Mouse (Mus musculus) heart, embryonic 12.5 days (tissue): ENCODE results near the gene Dok5. TPM values are rescaled to one million over a fixed set of nuclear protein-coding genes. Genes with fewer than 3 reads are reported as not detected.
A peak's percentile ranks its signal among the peaks of the same experiment; 100 is the strongest.

Source experiments
- ATAC-seq: fragments of 200-750 bp; cut with Nextera tagmentation; 2 replicates; pipeline ENCODE4 v1.8.0; 2017; ENCODE audit warnings: moderate TSS enrichment, moderate library complexity; ENCODE audit not compliant: insufficient number of reproducible peaks, low FRiP score
- H3K27ac ChIP-seq: fragments of 300-500 bp; sonication (generic); 2 replicates; pipeline ENCODE4 v1.5.1; 2016; ENCODE audit warnings: mild to moderate bottlenecking, moderate library complexity; ENCODE audit not compliant: poor library complexity, severe bottlenecking
- H3K27me3 ChIP-seq: fragments of 300-500 bp; sonication (generic); replicated peaks from 2 replicates; pipeline ENCODE4 v1.6.1; 2016; ENCODE audit warnings: mild to moderate bottlenecking, moderate library complexity
- H3K36me3 ChIP-seq: fragments of 300-500 bp; sonication (generic); 2 replicates; pipeline ENCODE4 v1.6.1; 2016; ENCODE audit warnings: mild to moderate bottlenecking, moderate library complexity
- H3K4me1 ChIP-seq: fragments of 300-500 bp; sonication (generic); replicated peaks from 2 replicates; pipeline ENCODE4 v1.6.1; 2016; ENCODE audit warnings: mild to moderate bottlenecking
- H3K4me2 ChIP-seq: fragments of 300-500 bp; sonication (generic); 2 replicates; pipeline ENCODE4 v1.6.1; 2016; ENCODE audit warnings: mild to moderate bottlenecking, moderate library complexity
- H3K4me3 ChIP-seq: fragments of 300-500 bp; sonication (generic); 2 replicates; pipeline ENCODE4 v1.5.1; 2016; ENCODE audit warnings: mild to moderate bottlenecking
- H3K9ac ChIP-seq: fragments of 300-500 bp; sonication (generic); 2 replicates; pipeline ENCODE4 v1.6.1; 2016; ENCODE audit warnings: mild to moderate bottlenecking, moderate library complexity
- H3K9me3 ChIP-seq: fragments of 300-500 bp; sonication (generic); replicated peaks from 2 replicates; pipeline ENCODE4 v1.6.1; 2016; ENCODE audit warnings: mild to moderate bottlenecking, moderate library complexity
- WGBS: fragments of 180-500 bp; shearing (Covaris S2); methylation state at CpG from one replicate; pipeline ENCODE4 v1.1.7; 2016; 5-methylcytosine and 5-hydroxymethylcytosine counted together
- polyA plus RNA-seq: library from polyadenylated mRNA; unstranded; fragments of >200 nt; fragmentation: Nextera tagmentation; extraction: Ambion mirVana; gene quantifications from 2 replicates; pipeline ENCODE4 v1.2.1, GENCODE M21; 2016

Gene Dok5
- polyA plus RNA-seq, result 6.9 and 7.5 TPM in 2 replicates

DNA sequence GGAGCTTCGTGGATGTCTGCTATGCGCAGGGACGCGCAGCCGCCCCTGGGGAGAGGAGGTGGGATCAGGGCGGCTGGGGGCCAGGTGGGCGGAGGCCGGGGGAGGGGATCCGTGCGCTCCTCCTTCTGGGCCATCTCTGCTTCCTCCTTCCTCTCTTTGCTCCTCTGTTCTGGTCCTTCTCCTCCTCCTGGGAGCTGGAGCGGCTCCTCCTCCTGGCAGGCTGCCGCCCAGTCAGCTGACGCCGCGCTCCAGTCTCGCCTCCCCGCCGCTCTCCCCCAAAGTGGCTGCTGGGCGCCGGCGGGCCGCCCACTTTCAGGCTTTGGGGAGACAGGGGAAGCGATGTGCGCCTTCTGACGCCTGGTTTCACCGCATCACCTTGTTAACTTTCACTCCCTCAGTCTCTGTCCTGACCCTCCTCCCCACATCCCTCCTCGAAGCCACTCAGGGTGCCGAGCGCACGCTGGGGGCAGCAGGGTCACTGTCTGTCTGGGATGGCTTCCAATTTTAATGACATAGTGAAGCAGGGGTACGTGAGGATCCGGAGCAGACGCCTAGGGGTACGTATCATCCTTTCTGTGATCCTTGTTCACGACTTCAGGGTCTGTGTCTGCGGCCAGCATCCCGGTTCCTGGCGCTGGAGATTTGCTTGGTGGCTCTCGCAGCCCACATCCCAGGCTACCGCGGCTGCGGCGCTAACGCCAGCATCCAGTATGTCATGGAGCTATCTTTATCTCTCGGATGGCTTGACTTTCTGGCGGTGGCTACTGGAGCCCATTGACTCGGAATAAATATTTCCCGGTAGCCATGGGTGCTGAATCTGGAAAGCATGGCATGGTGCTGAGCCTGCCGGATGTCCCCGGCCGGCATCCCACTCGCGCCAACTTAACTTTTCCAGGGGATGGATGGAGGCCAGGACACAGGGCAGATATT, at the start of gene Dok5:
Gene Dok5, plus strand, starts transcription at position 176 of the 930 bp plus-strand sequence.
- 1% methylated on average over 53 of the region's 53 CpGs for WGBS

DNA sequence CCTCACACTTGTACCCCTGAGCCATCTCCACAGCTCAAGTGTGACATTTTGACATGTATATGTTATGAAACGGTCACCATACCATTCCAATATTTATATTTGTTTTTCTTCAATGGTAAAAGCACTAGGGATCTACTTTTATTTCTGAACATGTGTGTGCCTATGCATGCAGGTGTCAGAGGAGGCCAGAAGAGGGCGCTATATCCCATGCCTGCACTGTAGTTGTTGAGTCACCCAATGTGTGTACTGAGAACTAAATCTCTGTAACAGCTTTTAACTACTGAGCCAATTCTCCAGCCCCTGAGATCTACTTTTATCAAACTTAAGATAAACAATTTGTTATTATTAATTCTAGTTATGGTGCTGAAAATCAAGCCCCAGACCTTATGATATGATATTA, 48.2 kb upstream of the Dok5 start:
- WGBS, result 66% methylated on average over 2 of the region's 2 CpGs
- H3K36me3 ChIP-seq, result no peaks in the 10 kb centered on the region
- no peak overlapping the region for H3K27ac ChIP-seq
- no peak for ATAC-seq
- H3K4me1 ChIP-seq, result no peaks in the 10 kb centered on the region
- no peak overlapping the region for H3K9ac ChIP-seq
- H3K9me3 ChIP-seq, result no peaks in the 10 kb centered on the region
- no peak overlapping the region for H3K4me2 ChIP-seq
- H3K4me3 ChIP-seq, result no peak overlapping the region
- H3K27me3 ChIP-seq, result no peaks in the 10 kb centered on the region

More for the DNA sequence above, at the start of gene Dok5:
- Histone ChIP-seq H3K4me1 (peaks cover 25% of the 10 kb centered on the region), H3K9me3 (no peaks in the 10 kb centered on the region), H3K4me3 (peak within 1 kb of the TSS; percentile 59), H3K27ac (peak within 1 kb of the TSS; percentile 1; the same call in 1 of the 2 replicates), H3K9ac (peak within 1 kb of the TSS; percentile 34), H3K4me2 (peak within 1 kb of the TSS; percentile 84), H3K27me3 (no peaks in the 10 kb centered on the region), H3K36me3 (no peaks in the 10 kb centered on the region)
- peak; percentile 72 for ATAC-seq

DNA sequence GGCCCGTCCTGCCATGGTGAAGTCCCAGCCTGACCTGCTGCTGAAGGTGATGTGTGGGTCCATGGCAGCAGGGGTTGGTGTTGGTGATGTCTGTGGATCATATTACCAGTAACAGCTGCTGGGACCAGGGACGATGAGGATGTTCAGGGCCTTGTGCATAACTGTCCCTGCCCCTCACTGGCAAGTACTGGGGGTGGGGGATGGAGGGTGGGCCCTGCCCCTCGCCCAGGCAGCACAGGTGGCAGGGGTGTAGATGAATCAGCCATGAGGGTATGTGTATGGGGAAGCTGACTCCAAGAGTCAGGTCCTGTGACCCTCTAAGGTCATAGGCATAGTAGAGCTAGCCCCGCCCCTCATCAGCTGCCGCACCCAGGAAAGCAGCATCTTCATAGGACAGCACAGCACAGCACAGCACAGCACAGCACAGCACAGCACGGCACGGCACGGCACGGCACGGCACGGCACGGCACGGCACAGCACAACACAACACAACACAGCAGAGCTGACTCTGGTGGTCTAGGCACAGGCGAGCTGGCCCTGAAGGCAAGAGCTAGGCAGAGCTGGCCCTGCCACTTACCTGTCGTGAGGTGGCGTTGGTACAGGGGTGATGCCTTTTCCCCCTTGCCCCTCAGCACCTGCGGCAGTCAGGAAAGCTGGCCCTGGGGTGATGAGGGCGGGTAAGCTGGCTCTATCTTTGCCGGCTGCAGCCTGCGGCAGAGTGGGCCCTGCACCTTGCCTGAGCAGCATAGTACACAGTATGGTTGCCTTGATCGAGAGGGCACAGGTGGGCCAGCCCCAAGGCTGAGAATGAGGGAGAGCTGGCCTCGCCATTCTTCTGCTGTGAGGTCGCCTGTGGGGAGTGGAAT, 36.3 kb upstream of the Dok5 start:
- ATAC-seq, result 0 out of 2 replicates have a peak, but pooled peaks have one; percentile 9
- H3K9me3 ChIP-seq, result no peaks in the 10 kb centered on the region
- H3K9ac ChIP-seq, result no peak overlapping the region
- no peak overlapping the region for H3K4me3 ChIP-seq
- H3K4me1 ChIP-seq, result no peaks in the 10 kb centered on the region
- no peaks in the 10 kb centered on the region for H3K36me3 ChIP-seq
- WGBS, result 80% methylated on average over 23 of the region's 23 CpGs
- H3K27me3 ChIP-seq, result no peaks in the 10 kb centered on the region
- H3K4me2 ChIP-seq, result no peak overlapping the region
- no peak overlapping the region for H3K27ac ChIP-seq

DNA sequence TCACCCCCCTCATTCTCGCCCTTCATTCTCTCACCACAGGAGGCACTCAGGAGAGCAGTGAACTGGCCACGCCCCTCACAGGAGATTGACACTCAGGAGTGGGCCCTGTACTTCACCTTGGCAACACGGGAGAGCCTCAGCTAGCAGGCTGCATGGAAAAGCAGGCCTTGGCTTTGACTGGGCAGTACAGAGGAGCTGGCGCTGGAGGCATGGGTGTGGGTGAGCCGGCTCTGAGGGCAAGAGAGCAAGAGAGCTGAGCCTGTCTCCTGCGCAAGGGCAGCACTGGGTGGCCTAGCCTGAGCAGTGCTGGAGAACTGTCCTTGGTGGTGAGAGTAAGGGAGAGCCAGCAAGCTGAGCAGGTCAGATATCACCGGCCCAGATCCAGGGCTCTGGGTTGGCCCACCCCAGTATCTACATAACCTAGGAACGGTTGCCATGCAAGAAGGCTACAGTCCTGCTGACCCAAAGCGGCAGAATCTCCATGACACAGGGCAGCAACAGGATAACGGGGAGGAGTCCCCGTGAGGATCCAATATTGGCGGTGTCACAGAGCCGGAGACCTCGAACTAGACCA, 35.6 kb upstream of the Dok5 start:
- no peak overlapping the region for H3K9ac ChIP-seq
- H3K4me2 ChIP-seq, result no peak overlapping the region
- H3K9me3 ChIP-seq, result no peaks in the 10 kb centered on the region
- ATAC-seq, result peak; percentile 29; the same call in 1 of the 2 replicates
- H3K4me1 ChIP-seq, result no peaks in the 10 kb centered on the region
- H3K4me3 ChIP-seq, result no peak overlapping the region
- no peaks in the 10 kb centered on the region for H3K36me3 ChIP-seq
- 58% methylated on average over 14 of the region's 14 CpGs for WGBS
- H3K27ac ChIP-seq, result no peak overlapping the region
- H3K27me3 ChIP-seq, result no peaks in the 10 kb centered on the region

DNA sequence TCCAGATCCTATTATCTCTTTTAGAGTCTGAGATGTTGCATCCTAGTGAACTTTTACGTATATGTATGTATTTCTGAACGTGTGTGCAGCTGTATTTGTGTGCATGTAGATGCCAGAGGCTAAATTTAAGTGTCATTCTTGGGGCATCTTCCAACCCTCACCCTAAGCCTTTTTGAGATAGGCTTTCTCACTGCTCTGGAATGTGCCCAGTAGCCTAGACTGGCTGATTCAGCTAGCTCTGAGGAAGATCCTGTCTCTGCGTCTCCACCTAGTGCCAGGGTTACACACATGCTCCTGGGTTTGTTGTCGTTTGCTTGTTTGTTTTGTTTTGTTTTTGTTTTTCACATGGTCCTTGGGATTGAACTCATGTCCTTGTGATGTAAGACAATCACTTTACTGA, 31.1 kb upstream of the Dok5 start:
- Histone ChIP-seq H3K9ac (no peak overlapping the region), H3K4me3 (no peak overlapping the region), H3K27ac (no peak overlapping the region), H3K27me3 (no peaks in the 10 kb centered on the region), H3K4me1 (no peaks in the 10 kb centered on the region), H3K36me3 (no peaks in the 10 kb centered on the region), H3K9me3 (no peaks in the 10 kb centered on the region), H3K4me2 (no peak overlapping the region)
- no peak for ATAC-seq
- 58% methylated on average over 4 of the region's 4 CpGs for WGBS

DNA sequence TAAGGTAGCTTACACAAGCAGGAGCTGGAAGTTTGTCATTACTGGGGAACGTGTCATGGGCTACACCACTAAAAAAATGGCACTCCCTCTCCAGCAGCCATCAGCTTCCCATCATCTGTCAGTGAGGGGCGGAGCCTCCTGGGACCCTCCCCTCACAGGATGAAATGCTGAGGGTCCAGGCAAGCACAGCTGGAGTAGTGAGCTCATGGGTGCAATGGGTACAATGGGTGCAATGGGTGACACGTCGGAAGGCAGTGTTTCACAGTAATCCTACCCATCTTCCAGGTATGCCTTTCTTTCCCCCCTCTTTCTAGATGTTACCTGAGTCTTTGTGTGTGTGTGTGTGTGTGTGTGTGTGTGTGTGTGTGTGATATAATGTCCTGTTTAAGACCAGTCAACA, 25.1 kb upstream of the Dok5 start:
- no peak overlapping the region for H3K27ac ChIP-seq

DNA sequence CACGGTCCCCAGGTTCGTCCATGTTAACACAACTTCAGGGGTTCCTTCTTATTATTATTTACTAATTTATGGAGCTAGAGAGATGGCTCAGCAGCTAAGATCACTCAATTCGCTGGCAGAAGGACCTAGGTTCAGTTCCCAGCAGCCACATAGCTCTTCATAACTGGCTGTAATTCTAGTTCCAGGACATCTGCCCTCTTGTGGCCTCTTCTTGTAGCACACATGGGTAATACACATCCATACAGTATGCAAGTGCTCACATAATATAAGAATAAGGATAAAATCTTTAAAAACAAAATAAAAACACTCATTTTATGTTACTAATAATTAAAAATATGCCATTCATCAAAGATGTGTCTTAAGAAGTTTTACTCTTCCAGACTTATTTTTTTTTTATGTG, 23.9 kb upstream of the Dok5 start:
- Histone ChIP-seq H3K27ac (no peak overlapping the region), H3K9me3 (0 out of 2 replicates have a peak, but pooled peaks cover 3% of the 10 kb centered on the region), H3K4me1 (no peaks in the 10 kb centered on the region), H3K4me3 (no peak overlapping the region), H3K27me3 (no peaks in the 10 kb centered on the region), H3K36me3 (no peaks in the 10 kb centered on the region), H3K9ac (no peak overlapping the region), H3K4me2 (no peak overlapping the region)
- 70% methylated on average over 3 of the region's 3 CpGs for WGBS
- ATAC-seq, result no peak

More for the DNA sequence above, 25.1 kb upstream of the Dok5 start:
- Histone ChIP-seq H3K4me1 (no peaks in the 10 kb centered on the region), H3K9ac (no peak overlapping the region), H3K27me3 (no peaks in the 10 kb centered on the region), H3K36me3 (no peaks in the 10 kb centered on the region), H3K4me3 (no peak overlapping the region), H3K9me3 (0 out of 2 replicates have a peak, but pooled peaks cover 3% of the 10 kb centered on the region), H3K4me2 (no peak overlapping the region)
- WGBS, result 88% methylated on average over 4 of the region's 4 CpGs
- no peak for ATAC-seq

DNA sequence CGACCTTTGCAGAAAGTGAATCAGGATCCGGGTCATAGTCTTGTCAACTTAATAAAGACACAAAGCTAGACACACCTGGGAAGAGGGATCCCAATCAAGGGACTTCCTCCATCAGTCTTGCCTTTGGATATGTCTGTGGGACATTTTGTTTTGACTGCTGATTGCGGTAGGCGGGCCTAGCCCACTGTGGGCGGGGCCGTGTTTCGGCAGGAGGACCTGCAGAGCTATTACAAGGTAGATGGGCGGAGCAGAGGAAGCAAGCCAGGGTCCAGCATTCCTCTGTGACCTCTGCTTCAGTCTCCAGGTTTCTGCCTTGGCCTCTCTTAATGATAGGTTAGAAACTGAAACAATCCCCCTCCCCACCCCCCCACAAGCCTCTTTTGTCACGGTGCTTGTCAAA, 22.7 kb upstream of the Dok5 start:
- Histone ChIP-seq H3K4me1 (no peaks in the 10 kb centered on the region), H3K9ac (no peak overlapping the region), H3K36me3 (no peaks in the 10 kb centered on the region), H3K4me2 (no peak overlapping the region), H3K9me3 (0 out of 2 replicates have a peak, but pooled peaks cover 3% of the 10 kb centered on the region), H3K4me3 (no peak overlapping the region), H3K27ac (no peak overlapping the region), H3K27me3 (no peaks in the 10 kb centered on the region)
- no peak for ATAC-seq
- WGBS, result 67% methylated on average over 9 of the region's 9 CpGs

DNA sequence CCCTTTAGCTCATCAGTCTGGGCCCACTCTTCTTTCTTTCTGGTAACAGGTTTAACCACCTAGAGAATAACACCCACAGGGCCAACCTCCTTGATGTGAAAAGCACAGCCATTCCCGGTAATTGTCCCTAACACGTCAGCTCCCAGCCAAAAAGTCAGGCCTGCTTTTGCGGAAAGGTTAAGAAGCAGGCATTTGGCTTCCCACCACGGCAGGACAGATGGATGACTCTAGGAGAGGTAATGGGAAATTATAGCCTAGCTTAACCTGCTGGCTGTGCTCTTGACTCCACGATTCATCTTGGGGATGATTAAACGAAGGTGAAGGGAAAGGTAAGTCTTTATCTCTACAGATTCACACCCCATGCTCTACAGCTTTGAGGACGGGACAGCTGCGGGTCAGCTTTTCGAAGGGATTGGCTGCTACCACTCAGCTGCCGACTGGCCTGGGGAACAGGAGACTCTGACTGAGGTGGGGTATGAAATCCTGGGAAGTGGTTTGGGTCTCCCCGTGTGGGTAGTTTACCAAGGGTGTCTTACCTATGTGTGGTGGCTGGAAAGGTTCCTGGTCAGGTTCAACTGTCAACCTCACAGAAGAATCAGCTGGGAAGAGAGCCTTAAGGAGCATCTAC, 18.8 kb upstream of the Dok5 start:
- H3K4me1 ChIP-seq, result no peaks in the 10 kb centered on the region
- WGBS, result 72% methylated on average over 11 of the region's 11 CpGs

DNA sequence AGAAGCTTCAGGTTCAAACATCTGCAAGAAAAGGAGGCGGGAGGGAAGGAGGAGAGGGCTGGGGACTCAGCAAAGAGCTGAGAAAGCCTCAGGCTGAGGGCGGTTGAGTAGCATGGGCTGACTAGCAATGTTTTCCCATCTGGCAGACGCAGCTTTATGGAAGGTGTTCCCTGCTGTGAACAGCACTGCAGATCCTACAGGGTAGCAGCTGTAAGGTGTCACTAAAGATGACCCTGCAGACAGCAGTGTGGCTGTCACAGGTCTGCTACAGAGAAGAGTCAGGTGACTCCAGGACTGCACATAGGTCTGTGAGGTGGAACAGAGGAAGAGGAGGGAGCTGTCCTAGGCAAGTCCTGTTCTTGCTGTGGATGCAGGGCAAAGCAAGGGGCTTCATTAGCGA, 11.2 kb upstream of the Dok5 start:
- 44% methylated on average over 4 of the region's 4 CpGs for WGBS
- H3K4me2 ChIP-seq, result no peak overlapping the region
- 0 out of 2 replicates have a peak, but pooled peaks cover 2% of the 10 kb centered on the region for H3K9me3 ChIP-seq
- H3K27me3 ChIP-seq, result no peaks in the 10 kb centered on the region
- H3K4me3 ChIP-seq, result no peak overlapping the region
- no peak overlapping the region for H3K27ac ChIP-seq
- no peaks in the 10 kb centered on the region for H3K4me1 ChIP-seq
- no peak for ATAC-seq
- H3K36me3 ChIP-seq, result no peaks in the 10 kb centered on the region
- H3K9ac ChIP-seq, result no peak overlapping the region

More for the DNA sequence above, 18.8 kb upstream of the Dok5 start:
- Histone ChIP-seq H3K9me3 (no peaks in the 10 kb centered on the region), H3K9ac (no peak overlapping the region), H3K27ac (no peak overlapping the region), H3K27me3 (no peaks in the 10 kb centered on the region), H3K36me3 (no peaks in the 10 kb centered on the region), H3K4me2 (no peak overlapping the region), H3K4me3 (no peak overlapping the region)
- no peak for ATAC-seq
